Mouse (Mus musculus) midbrain, embryonic 14.5 days (tissue): ENCODE data around the gene Smurf1. TPM values are rescaled to one million over a fixed set of nuclear protein-coding genes. Genes with fewer than 3 reads are reported as not detected.
A peak's percentile ranks its signal among the peaks of the same experiment; 100 is the strongest.

Source experiments
- ATAC-seq: fragments of 200-750 bp; cut with Nextera tagmentation; 2 replicates; pipeline ENCODE4 v1.8.0; 2017; ENCODE audit warnings: moderate number of reproducible peaks, moderate library complexity; ENCODE audit not compliant: low FRiP score, low TSS enrichment
- DNase-seq: peaks from one replicate; pipeline ENCODE4 v3.0.0-alpha.2; 2015
- H3K27ac ChIP-seq: fragments of 300-500 bp; sonication (generic); replicated peaks from 2 replicates; pipeline ENCODE4 v1.5.1; 2014; ENCODE audit warnings: mild to moderate bottlenecking, low read depth, low read length, moderate library complexity
- H3K27me3 ChIP-seq: fragments of 300-500 bp; sonication (generic); 2 replicates; pipeline ENCODE4 v1.6.1; 2014; ENCODE audit warnings: low read length, control low read depth, mixed read lengths; ENCODE audit not compliant: control insufficient read depth, insufficient read depth
- H3K36me3 ChIP-seq: fragments of 300-500 bp; sonication (generic); 2 replicates; pipeline ENCODE4 v1.6.1; 2014; ENCODE audit warnings: low read length, control low read depth; ENCODE audit not compliant: control insufficient read depth, insufficient read depth
- H3K4me1 ChIP-seq: fragments of 300-500 bp; sonication (generic); 2 replicates; pipeline ENCODE4 v1.6.1; 2014; ENCODE audit warnings: mild to moderate bottlenecking, antibody characterized with exemption, low read length, control low read depth; ENCODE audit not compliant: control insufficient read depth, insufficient read depth
- H3K4me2 ChIP-seq: fragments of 300-500 bp; sonication (generic); 2 replicates; pipeline ENCODE4 v1.6.1; 2014; ENCODE audit warnings: mild to moderate bottlenecking, low read length, moderate library complexity
- H3K4me3 ChIP-seq: fragments of 300-500 bp; sonication (generic); replicated peaks from 2 replicates; pipeline ENCODE4 v1.5.1; 2014; ENCODE audit warnings: low read depth, low read length
- H3K9ac ChIP-seq: fragments of 300-500 bp; sonication (generic); replicated peaks from 2 replicates; pipeline ENCODE4 v1.6.1; 2014; ENCODE audit warnings: mild to moderate bottlenecking, low read length, moderate library complexity
- H3K9me3 ChIP-seq: fragments of 300-500 bp; sonication (generic); 2 replicates; pipeline ENCODE4 v1.6.1; 2016; ENCODE audit warnings: low read length, control low read depth, mixed read lengths; ENCODE audit not compliant: control insufficient read depth
- WGBS: fragments of 180-500 bp; shearing (Covaris S2); extraction: QIAGEN DNeasy Blood & Tissue Kit; methylation state at CpG from one replicate; pipeline ENCODE4 v1.1.7; 2014; 5-methylcytosine and 5-hydroxymethylcytosine counted together
- polyA plus RNA-seq: library from polyadenylated mRNA; unstranded; fragments of >200 nt; fragmentation: Nextera tagmentation; extraction: Ambion mirVana; gene quantifications from 2 replicates; pipeline ENCODE4 v1.2.1, GENCODE M21; 2014

The Smurf1 gene
- polyA plus RNA-seq, 1 experiment from 2014 or later: 44.9 TPM

GRCm38 (mm10) chr5:144901791-144902190, 63.9 kb downstream of the Smurf1 start:
- DNase-seq: no peak
- H3K36me3 ChIP-seq: peaks cover 12% of the 10 kb centered on the region
- no peaks in the 10 kb centered on the region for H3K27me3 ChIP-seq
- 53% methylated on average over 10 of the region's 10 CpGs for WGBS
- no peak overlapping the region for H3K27ac ChIP-seq
- no peaks in the 10 kb centered on the region for H3K9me3 ChIP-seq
- H3K4me2 ChIP-seq: no peak overlapping the region
- no peak overlapping the region for H3K9ac ChIP-seq
- H3K4me3 ChIP-seq: no peak overlapping the region
- H3K4me1 ChIP-seq: 0 out of 2 replicates have a peak, but pooled peaks cover 3% of the 10 kb centered on the region
- ATAC-seq: no peak

GRCm38 (mm10) chr5:144901035-144901434, 64.6 kb downstream of the Smurf1 start:
- Histone ChIP-seq H3K4me1 (0 out of 2 replicates have a peak, but pooled peaks cover 3% of the 10 kb centered on the region), H3K9ac (no peak overlapping the region), H3K36me3 (peaks cover 19% of the 10 kb centered on the region), H3K4me2 (no peak overlapping the region), H3K4me3 (no peak overlapping the region), H3K27me3 (no peaks in the 10 kb centered on the region), H3K9me3 (no peaks in the 10 kb centered on the region), H3K27ac (no peak overlapping the region)
- ATAC-seq (no peak), DNase-seq (no peak)
- WGBS: 69% methylated on average over 7 of the region's 7 CpGs

- H3K9me3 ChIP-seq: no peaks in the 10 kb centered on the region
- no peaks in the 10 kb centered on the region for H3K27me3 ChIP-seq
- peaks cover 35% of the 10 kb centered on the region for H3K36me3 ChIP-seq
- H3K4me2 ChIP-seq: no peak overlapping the region
- 41% methylated on average over 7 of the region's 7 CpGs for WGBS
- ATAC-seq: no peak
- DNase-seq: no peak
- no peak overlapping the region for H3K9ac ChIP-seq
- H3K4me1 ChIP-seq: 0 out of 2 replicates have a peak, but pooled peaks cover 3% of the 10 kb centered on the region
- no peak overlapping the region for H3K4me3 ChIP-seq
- H3K27ac ChIP-seq: no peak overlapping the region; the same call in 1 of the 2 replicates
Measured at GRCm38 (mm10) chr5:144898448-144899052, 67.1 kb downstream of the Smurf1 start.

- Histone ChIP-seq H3K9me3 (no peaks in the 10 kb centered on the region), H3K4me2 (no peak overlapping the region), H3K4me1 (0 out of 2 replicates have a peak, but pooled peaks cover 3% of the 10 kb centered on the region), H3K36me3 (peaks cover 42% of the 10 kb centered on the region), H3K4me3 (no peak overlapping the region), H3K27me3 (no peaks in the 10 kb centered on the region), H3K27ac (no peak overlapping the region), H3K9ac (no peak overlapping the region)
- no peak for ATAC-seq
- DNase-seq: peak; percentile 21
- WGBS: 11% methylated on average over 7 of the region's 7 CpGs
Measured at GRCm38 (mm10) chr5:144897881-144898280, 67.8 kb downstream of the Smurf1 start.

- no peak overlapping the region for H3K9ac ChIP-seq
- WGBS: 87% methylated on average over 11 of the region's 11 CpGs
- no peak overlapping the region for H3K27ac ChIP-seq
- H3K27me3 ChIP-seq: no peaks in the 10 kb centered on the region
- no peaks in the 10 kb centered on the region for H3K9me3 ChIP-seq
- no peak overlapping the region for H3K4me2 ChIP-seq
- H3K36me3 ChIP-seq: peaks cover 85% of the 10 kb centered on the region
- H3K4me3 ChIP-seq: no peak overlapping the region
- ATAC-seq: no peak
- no peak for DNase-seq
- no peaks in the 10 kb centered on the region for H3K4me1 ChIP-seq
Measured at GRCm38 (mm10) chr5:144891276-144891675, 74.4 kb downstream of the Smurf1 start.

GRCm38 (mm10) chr5:144885968-144886650, 79.5 kb downstream of the Smurf1 start:
- Histone ChIP-seq H3K9me3 (no peaks in the 10 kb centered on the region), H3K4me2 (no peak overlapping the region), H3K4me3 (no peak overlapping the region), H3K27me3 (no peaks in the 10 kb centered on the region), H3K4me1 (no peaks in the 10 kb centered on the region), H3K36me3 (peaks cover 94% of the 10 kb centered on the region), H3K9ac (no peak overlapping the region), H3K27ac (no peak overlapping the region)
- ATAC-seq (no peak), DNase-seq (no peak)
- whole genome bisulfite sequencing: 90% methylated on average over 9 of the region's 9 CpGs

GRCm38 (mm10) chr5:144884629-144885217, 80.9 kb downstream of the Smurf1 start:
- WGBS: 85% methylated on average over 13 of the region's 13 CpGs
- H3K27me3 ChIP-seq: no peaks in the 10 kb centered on the region
- H3K4me3 ChIP-seq: no peak overlapping the region
- no peaks in the 10 kb centered on the region for H3K4me1 ChIP-seq
- H3K9me3 ChIP-seq: no peaks in the 10 kb centered on the region
- no peak for ATAC-seq
- H3K36me3 ChIP-seq: peaks cover 99% of the 10 kb centered on the region
- no peak overlapping the region for H3K9ac ChIP-seq
- H3K4me2 ChIP-seq: no peak overlapping the region
- H3K27ac ChIP-seq: no peak overlapping the region
- peak; percentile 51 for DNase-seq

GRCm38 (mm10) chr5:144881670-144882399, 83.8 kb downstream of the Smurf1 start:
- 91% methylated on average over 14 of the region's 14 CpGs for WGBS
- Histone ChIP-seq H3K9me3 (no peaks in the 10 kb centered on the region), H3K4me1 (no peaks in the 10 kb centered on the region), H3K4me2 (no peak overlapping the region), H3K4me3 (no peak overlapping the region), H3K9ac (no peak overlapping the region), H3K27ac (no peak overlapping the region), H3K36me3 (peaks cover 98% of the 10 kb centered on the region), H3K27me3 (no peaks in the 10 kb centered on the region)
- no peak for ATAC-seq
- no peak for DNase-seq
